Mouse (Mus musculus) left cerebral cortex, adult 18-20 months (tissue): ENCODE data around the gene Spi1. TPM values are rescaled to one million over a fixed set of nuclear protein-coding genes. Genes with fewer than 3 reads are reported as not detected.
"Not testable (repeated sequence)": the region's sequence is repeated elsewhere in the genome, so short reads cannot be mapped to it uniquely, and the experiment has no call there.

Experiments
- DNase-seq, 2 experiments: peaks; one replicate each; pipeline ENCODE4 v3.0.0; 2021 to 2022; ENCODE audit warnings: low spot score in 2 of 2, mixed read lengths in 1 of 2
- long read RNA-seq, 2 experiments: library from polyadenylated mRNA; stranded (forward); transcript quantifications; one replicate each; pipeline ENCODE4 v2.0.0; 2021
- total RNA-seq, 2 experiments: library from RNA; stranded (reverse); gene quantifications; 2 replicates each; pipeline ENCODE4 v1.2.3; 2021

Spi1 gene
- 1 to 10 TPM; 3.2 to 3.6 TPM for total RNA-seq
- long read RNA-seq, experiment 1, transcript Spi1-201 (5 exons, 2,034 nt): major isoform, 5 of 5 reads
- long read RNA-seq, experiment 1, partial matches to known transcripts: 0 of 5 reads
- long read RNA-seq, experiment 1, other reads (novel, unspliced or antisense): 0 of 5 reads
- long read RNA-seq, experiment 2, transcript Spi1-201 (5 exons, 2,034 nt): major isoform, 6 of 6 reads
- long read RNA-seq, experiment 2, partial matches to known transcripts: 0 of 6 reads
- long read RNA-seq, experiment 2, other reads (novel, unspliced or antisense): 0 of 6 reads

DNA sequence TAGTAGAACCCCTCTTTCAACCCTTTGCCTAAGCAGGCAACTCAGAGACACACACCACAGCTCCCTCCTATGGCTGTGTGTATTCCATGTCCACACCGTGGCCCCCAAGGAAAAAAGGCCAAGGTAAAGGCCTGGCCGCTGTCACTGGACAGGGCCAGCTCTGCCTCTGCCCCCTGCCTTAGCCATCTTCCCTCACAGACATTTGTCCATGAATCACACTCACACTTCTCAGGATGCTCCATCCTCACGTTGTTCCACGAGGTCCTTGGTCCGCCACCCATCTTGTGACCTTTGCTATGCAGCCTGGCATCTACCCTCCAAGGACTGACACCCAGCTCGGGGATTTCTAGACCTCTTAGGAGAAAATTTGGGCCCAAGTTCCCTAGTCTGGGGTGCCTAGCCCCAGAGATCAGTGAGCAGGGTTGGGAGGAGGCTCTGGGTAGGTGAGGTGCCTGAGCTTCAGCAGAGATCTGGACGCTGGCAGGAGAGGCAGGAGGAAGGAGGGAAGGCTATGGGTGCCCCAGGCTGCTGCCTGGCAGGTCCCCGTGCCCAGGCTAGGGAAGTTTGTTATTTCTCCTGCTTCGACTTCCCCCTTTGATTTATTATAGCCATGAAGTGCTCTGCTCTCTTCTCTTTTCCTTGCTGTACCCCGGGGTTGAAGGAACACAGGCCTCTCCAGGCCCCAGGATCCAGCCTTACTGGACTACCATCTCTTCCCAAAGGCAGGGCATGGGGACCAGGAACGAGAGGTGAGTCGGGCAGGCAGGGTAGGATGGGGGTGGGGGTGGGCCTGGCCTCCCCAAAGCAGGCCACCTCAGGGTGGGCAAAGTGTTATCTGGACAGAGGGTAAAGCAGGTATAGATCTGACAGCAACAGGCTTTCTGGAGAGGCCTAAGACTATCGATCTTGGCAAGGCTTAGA lies at the start of gene Spi1:
Gene Spi1 (plus strand): TSS at position 616 of the 921 bp plus-strand sequence.
- no peak for DNase-seq

DNA sequence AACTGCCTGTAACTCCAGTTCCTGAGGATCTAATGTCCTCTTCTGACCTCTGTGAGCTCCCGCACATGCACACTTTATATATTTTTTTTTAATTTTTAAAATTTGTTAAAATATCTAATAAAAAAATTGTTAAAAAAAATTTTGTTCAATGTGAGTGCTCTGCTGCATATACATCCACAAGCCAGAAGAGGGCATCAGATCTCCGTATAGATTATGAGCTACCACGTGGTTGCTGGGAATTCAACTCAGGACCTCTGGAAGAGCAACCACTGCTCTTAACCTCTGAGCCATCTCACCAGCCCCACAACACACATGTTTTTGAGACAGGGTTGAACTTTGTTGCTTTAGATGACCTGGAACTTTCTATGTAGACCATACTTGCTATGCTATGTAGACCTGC lies 49.2 kb upstream of the Spi1 start:
- no peak for DNase-seq

DNA sequence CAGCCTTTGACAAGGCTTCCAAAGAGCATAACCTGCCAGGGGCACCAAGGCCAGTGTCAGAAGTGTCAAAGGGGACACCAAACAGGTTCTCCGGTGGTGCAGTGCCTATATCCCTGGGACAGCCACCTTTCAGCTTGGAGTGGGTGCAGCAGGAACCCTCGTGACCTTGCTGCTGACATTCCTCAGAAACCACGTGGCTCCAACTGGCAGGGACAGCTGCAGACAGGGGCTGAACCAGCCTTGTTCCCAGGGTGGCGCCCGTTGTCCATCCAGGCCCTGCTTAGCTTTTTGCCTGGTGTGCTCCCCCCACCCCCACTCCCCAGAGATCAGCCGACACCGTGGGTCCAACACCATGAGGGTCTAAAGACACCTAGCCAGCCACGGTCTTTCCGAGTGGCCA lies 46.8 kb upstream of the Spi1 start, which contains the start of gene Rapsn:
Gene Rapsn (plus strand): TSS at position 236 of the 400 bp plus-strand sequence.
- no peak for DNase-seq

DNA sequence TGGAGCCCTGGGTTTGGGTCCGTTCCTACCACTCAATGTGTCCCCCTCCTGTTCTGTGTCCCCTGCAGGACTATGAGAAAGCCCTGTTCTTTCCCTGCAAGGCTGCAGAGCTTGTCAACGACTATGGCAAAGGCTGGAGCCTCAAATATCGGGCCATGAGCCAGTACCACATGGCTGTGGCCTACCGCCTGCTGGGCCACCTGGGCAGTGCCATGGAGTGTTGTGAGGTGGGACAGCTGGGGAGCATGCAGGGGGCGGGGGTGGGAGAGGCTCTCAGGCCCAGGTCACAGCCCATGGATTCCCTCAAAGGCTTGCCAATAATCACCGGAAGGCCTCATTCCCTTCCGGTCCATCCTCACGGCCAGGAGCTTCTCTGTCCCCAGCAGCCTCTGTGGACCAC lies 40.4 kb upstream of the Spi1 start:
- DNase-seq: no peak

DNA sequence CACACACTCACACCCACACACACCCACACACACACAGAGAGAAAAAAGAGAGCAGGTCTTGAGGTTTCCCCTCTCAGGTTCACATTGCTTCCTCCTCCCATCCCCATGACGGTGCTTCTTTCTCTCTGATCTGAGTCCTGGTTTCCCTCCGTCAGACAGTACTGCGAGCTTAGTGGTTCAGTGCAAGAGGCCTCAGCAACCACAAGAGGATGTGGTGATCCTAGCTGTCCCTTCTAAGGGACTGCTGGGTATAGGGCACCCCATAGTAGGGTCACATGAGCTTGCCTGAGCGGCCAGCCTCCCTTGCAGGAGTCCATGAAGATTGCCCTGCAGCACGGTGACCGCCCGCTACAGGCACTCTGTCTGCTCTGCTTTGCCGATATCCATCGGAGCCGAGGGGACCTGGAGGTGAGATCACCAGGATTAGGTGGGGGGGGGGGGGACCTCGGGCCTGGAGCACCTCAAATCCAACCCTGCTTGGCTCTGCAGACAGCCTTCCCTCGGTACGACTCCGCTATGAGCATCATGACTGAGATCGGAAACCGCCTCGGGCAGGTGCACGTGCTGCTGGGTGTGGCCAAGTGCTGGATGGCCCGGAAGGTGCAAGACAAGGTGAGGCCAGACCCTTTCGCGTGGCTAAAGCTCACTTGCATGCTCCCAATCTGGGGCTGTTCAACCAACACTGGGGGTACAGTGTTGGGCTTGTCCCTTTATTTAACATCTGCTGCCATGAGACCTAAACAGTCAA lies 39.4 kb upstream of the Spi1 start:
- DNase-seq: no peak

DNA sequence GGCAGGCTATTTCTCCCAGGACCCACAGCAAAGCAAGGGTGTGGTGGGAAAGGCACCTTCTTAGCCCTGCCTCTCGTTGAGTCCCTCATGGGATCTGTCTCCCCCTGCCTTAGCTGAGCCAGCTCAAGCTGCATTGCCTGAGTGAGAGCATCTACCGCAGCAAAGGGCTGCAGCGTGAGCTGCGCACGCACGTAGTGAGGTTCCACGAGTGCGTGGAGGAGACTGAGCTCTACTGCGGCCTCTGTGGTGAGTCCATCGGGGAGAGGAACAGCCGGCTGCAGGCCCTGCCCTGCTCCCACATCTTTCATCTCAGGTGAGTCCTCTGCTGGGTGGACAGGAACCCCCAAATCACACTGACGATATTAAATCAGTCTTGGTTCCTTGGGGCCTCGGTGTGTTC lies 37.5 kb upstream of the Spi1 start:
- DNase-seq: no peak

DNA sequence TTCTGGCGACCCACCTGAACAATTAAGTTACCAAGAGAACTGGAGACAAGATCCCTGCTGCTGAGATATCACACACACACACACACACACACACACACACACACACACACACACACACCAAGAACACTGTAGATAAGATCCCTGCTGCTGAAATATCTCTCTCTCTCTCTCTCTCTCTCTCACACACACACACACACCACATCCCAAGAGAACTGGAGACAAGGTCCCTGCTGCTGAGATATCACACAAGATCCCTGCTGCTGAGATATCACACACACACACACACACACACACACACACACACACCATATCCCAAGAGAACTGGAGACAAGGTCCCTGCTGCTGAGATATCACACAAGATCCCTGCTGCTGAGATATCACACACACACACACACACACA lies 36.4 kb upstream of the Spi1 start:
- not testable (repeated sequence) for DNase-seq

DNA sequence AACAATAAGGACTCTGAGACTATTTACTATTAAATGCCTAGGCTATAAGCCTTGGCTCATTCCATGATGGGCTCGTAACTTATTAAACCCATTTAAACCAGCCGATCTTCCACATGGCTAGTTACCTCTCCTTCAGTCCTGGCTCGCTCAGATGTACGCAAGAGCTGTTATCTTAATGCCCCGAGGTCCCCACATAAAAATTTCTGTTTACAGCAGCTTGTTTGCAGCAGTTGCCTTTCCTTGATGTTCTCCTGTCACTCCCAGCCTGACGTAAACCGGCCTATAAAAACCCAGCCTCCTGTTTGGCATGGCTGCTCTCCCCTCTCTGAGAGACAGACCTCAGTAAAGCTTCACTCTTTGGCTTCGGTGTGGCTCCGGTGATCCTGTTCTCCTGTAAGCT lies 34.8 kb upstream of the Spi1 start:
- DNase-seq: no peak

DNA sequence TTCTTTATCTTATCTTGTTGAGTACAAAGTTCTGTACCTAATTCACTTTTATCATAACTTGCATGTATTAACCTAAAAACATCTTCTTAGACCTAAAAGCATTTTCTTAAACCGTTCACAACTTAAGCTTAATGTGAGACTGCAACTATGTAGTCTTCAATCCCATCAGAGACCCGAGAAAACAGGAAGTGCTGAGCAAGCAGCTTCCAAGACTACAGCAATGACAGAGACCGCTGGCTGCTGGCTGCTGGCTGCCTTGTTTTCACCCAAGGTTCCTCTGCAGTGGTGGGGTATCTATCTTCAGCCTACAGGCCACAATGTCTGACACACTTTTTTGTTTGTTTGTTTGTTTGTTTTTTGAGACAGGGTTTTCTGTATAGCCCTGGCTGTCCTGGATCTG lies 30.3 kb upstream of the Spi1 start:
- no peak for DNase-seq

DNA sequence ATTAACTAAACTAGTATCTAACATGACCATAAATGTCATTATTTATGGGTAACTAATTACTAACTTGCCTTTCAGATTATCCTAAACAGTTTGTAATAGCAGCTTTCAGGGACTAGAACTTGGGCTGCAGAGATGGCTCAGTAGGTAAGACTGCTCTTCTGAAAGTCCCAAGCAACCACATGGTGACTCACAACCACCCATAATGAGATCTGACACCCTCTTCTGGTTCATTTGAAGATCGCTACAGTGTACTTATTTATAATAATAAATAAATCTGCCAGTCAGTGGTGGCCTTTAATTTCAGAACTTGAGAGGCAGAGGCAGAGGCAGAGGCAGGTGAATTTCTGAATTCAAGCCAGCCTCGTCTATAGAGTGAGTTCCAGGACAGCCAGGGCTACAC lies 29.4 kb upstream of the Spi1 start:
- no peak for DNase-seq

DNA sequence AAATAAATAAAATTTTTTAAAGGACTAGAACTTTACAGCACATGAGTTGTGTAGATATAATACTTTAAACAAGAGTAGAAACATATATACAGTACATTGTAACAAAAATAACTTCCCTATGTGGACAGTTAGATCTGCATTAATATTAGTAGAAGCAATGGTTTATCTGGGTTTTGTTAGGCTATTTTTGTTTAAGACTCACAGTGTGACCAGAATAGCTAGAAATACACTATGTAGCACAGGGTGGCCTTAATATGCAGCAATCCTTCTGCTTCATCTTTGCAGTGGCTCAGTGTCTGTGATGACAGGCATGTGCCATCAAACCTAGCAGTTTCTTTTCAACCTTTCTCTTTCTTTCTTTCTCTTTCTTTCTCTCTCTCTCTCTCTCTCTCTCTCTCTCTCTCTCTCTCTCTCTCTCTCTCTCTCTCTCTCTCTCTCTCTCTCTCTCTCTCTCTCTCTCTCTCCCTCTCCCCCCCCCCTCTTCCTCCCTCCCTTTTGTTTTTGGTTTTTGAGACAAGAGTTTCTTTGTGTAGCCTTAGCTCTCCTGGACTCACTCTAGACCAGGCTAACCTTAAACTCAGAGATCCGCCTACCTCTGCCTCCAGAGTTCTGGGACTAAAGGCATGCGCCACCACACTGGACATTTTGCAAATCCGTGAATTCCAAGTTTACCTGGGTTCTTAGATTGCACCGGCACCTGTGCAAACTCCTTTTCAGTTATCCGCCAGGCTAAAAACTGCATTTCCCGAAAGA lies 28.8 kb upstream of the Spi1 start:
- DNase-seq: no peak

DNA sequence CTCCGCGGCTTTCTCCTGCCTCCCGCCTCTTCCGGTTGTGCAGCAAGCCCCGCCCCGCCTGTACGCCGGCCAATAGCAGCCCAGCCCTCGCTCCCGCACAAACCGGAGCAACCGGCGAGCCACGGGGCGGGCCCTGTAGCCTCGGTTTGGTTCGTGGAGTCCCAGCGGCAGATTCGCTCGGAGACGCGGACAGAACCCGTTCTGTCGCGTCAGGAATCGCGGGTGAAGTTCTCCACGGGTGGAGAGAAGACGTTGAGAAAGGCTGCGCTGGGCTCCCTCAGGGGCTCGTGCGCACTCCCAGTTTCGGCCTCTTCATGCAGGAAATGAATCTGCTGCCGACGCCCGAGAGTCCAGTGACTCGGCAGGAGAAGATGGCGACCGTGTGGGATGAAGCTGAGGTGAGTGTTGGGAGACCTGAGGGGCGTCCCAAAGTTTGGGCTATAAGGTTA lies 28.2 kb upstream of the Spi1 start, which contains the start of gene Psmc3:
Gene Psmc3 (plus strand): TSS at position 76 of the 449 bp plus-strand sequence.
- DNase-seq: peak; percentile 97 to 98

DNA sequence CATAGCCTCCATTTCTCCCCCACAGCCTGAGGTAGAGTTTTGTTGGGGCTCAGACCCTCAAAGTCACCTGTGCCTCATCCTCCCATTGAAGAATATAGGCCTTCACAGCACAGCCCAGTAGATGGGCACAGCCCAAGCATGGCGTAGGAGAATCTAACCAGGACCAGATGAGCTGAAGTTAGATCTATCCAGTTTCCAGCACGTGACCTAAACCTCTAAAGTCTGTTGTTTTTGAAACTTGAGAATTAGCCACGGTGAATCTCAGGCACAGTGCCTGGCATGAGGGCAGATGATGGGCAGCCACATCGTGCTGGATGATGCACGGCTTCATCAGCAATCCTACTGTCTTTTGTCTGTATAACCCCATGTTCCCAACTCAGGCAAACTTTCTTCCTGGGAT lies 23.8 kb upstream of the Spi1 start:
- no peak for DNase-seq

DNA sequence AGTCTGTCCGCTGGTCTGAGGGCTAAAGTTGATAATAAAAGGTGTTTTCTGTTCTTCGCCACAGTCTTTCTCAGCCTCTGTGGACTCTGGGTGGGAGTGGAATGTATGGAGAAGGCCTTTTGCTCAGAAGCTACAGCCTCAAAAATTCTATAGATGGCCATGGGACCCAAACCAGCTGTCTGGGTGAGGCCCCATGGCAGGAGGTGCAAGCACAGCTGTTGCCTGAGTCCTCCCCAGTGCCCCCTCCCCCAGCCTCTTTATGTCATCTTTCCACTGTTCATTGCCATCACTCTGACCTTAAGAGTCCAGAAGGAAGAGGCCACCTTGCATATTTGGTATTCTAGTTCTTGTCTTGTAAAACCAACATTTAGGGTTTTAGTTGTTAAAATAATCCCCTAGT lies 22.8 kb upstream of the Spi1 start:
- no peak for DNase-seq

DNA sequence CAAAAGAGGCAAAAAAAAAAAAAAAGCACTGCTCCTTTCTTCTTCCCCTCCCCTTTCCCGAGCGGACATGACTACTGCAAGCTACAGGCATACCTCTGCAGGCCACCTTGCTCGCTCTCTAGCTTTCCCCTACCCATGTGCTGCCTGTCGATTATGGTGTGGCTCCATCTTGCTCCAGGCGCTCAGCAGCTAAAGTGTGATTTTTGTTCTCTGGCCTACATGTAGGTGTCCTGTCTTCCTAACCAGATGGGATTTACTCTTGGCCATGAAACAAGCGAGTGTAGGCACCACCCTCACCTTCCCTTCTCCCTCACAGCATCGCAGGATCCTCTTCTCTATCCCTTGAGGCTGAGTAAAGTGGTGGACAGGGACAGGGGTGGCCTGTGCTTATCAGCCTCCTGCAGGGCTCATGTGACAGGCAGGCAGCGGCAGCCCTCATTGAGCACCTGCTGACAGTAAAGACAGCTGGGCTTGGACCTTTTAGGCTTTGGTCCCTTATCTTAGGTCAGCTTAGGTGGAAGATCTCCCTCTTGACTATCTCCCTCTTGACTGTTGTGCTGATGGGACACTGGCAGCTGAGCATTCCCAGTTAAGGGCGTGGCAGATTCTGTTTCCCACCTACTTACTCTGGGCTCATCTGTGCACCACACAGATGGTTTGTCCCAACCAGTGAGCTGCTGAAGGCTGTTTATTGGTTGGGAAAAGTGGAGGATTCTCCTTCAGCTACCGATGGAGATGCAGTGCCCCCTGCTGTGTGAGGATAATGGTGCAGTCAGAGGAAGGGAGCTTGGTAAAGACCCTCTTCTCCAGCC lies 21.4 kb upstream of the Spi1 start:
- DNase-seq: peak; percentile 73 to 76

DNA sequence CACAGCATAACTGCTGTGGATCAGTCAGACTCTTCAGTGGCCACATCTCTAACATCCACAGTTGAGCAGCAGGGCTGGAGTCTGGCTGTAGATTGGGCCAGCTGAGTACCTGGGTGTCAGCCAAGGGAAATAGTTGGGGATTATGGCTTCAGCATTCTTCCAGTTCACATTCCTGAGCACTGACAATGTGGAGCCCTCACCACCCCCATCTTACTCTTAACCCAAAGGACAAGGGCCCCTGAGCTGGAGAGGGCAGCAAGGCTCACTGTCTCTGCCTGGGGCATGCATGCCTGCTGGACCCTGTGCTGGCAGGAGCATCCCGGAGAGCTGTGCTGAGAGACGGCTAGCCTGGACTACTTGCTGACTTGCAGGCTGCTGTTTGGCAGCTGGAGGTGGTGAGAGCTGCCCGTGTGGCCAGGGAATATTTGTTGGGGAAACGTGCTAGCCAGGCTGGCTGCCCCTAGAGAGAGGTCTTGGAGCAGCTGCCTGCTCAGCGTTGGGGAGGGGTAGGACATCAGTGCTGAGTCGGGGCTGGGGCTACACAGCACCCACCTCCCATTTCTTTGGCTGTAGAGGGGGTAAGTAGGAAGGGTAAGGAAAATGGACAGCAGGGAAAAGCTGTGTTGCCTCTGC lies 20.2 kb upstream of the Spi1 start:
- DNase-seq: no peak

DNA sequence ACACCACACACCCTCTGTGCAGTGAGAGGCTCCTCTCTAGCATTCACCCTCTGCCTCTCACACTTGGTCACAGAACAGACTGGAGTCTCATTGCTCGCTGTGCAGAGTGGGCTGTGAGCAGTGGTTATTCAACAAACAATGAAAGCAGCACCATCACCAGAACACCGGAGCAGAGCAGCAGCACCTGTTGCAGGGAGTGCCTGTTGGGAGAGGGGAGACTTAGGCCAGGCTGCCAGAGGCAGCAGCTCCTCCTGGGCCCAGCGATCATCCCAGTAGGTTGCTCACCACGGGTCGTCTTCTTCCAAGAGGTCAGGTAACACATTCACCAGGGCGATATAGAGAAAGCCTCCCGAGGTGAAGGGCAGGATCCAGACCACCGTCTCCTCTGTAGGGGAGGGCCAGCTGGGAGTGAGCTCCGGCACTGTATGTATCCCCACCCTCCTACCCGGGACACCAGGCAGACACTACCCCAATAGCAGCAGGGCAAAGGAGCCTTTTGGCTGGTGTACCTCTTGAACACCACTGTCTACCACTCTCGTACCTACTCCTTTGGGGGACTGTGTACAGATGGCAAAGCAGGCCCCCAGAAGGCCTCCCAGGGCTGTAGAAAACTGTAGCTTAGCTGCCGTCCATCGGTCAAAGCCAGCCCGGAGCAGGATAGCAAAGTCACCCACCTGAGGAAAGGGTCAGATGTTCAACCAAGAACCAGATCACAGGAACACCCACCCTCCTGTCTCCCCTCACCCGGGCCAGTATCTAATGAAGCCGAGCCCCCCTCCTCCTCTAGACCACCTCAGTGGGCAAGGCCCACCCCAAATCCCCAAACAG lies 19.2 kb upstream of the Spi1 start:
- DNase-seq: no peak

DNA sequence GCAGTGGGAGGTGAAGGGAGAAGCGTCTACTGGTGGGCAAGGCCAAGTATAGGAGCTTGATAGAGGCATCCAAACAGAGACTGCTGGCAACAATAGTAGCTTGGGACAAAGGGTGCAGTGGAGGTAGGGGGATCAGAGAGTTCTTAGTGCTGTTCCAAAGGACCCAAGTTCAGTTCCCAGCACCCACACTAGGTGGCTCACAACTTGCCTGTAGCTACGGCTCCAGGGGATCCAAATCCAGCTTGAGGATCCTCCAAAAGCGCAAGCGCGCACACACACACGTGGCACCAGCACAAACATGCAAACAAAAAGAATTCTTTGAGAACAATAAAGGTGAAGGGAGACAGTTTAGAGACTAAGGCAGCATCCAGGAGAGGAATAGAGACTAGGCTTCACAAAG lies 18.0 kb upstream of the Spi1 start:
- DNase-seq: no peak

DNA sequence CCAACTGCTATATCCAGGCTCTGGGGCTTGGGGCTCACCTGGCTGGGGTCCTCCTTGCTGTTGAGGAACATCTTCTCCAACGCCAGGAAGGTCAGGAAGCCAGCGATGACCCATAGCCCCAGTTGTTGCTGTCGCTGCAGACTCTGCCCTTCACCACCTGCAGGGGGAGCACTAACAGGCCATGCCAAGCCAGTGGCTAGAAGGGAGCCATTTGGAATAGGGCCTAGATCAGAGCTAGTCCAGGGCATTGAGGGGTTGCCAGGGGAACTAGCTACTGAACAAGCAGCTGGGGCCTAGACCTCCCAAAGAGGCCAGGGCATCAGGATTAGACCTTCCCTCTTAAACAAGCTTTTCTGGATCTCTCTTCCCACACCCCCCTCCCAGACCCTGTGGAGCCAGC lies 16.6 kb upstream of the Spi1 start:
- DNase-seq: peak; percentile 40 to 52
